22 mouse cellular contexts compared by ENCODE assay signal in genomic region chr13:45715583-45716180, GRCm38 (mm10).
DNase-seq lines count a peak whose midpoint lies in the region; ATAC-seq and TF ChIP-seq lines count a peak whose summit lies in the region.
"Had no signal": no experiment of that assay in that cellular context is flagged by ENCODE, and none has a peak within 500 bp of the region (broad histone marks: within the 10 kb centered on the region; RNA-seq: fewer than 3 reads in every experiment).

No protein-coding gene starts in this region.

- H3K4me2 ChIP-seq in lung, embryonic 16.5 days (ENCODE audit: low read depth, low read length) = no peak overlapping the region
- H3K4me2 ChIP-seq: embryonic facial prominence, embryonic 12.5 days; heart, embryonic 13.5 days; hindbrain, embryonic 12.5 days; limb, embryonic 13.5 days; liver, embryonic 11.5 days had no signal

- peaks cover 3% of the 10 kb centered on the region; the same call in 1 of the 2 replicates for H3K36me3 ChIP-seq in lung, embryonic 16.5 days (ENCODE audit: control insufficient read depth, insufficient read depth, low read length)
- H3K36me3 ChIP-seq: embryonic facial prominence, embryonic 12.5 days; forebrain, embryonic 10.5 days; heart, embryonic 13.5 days; hindbrain, embryonic 12.5 days; limb, embryonic 13.5 days had no signal

- H3K27me3 ChIP-seq in lung, embryonic 16.5 days (ENCODE audit: control insufficient read depth, insufficient read depth, low read depth, low read length) = no peaks in the 10 kb centered on the region
- H3K27me3 ChIP-seq: embryonic facial prominence, embryonic 12.5 days; heart, embryonic 13.5 days; hindbrain, embryonic 12.5 days; limb, embryonic 13.5 days had no signal

- no peaks in the 10 kb centered on the region for H3K9me3 ChIP-seq in lung, embryonic 16.5 days (ENCODE audit: control insufficient read depth, low read length)
- H3K9me3 ChIP-seq: embryonic facial prominence, embryonic 12.5 days; forebrain, embryonic 10.5 days; heart, embryonic 13.5 days; hindbrain, embryonic 12.5 days; limb, embryonic 13.5 days had no signal

- no peak for TF ChIP-seq CTCF in embryonic fibroblast, embryonic 13.5 days (IDR thresholded peaks at IDR 0.05; ENCODE audit: borderline replicate concordance, insufficient read depth, low read length)

- WGBS in lung, embryonic 16.5 days = 31% methylated on average over 7 of the region's 7 CpGs

- H3K27ac ChIP-seq in lung, embryonic 16.5 days (ENCODE audit: low read length) = peak overlapping the region; percentile 31; the same call in 1 of the 2 replicates
- 0 out of 2 replicates have a peak overlapping the region, but pooled peaks have one; percentile 19 for H3K27ac ChIP-seq in embryonic fibroblast, embryonic 13.5 days (ENCODE audit: insufficient read depth, low read length)
- H3K27ac ChIP-seq: embryonic facial prominence, embryonic 12.5 days; forebrain, embryonic 10.5 days; heart, embryonic 13.5 days; hindbrain, embryonic 12.5 days; hindbrain, postnatal 0 days; limb, embryonic 13.5 days; macrophage had no signal

- no peak for TF ChIP-seq POLR2A in embryonic fibroblast, embryonic 13.5 days (IDR thresholded peaks at IDR 0.05; ENCODE audit: low read depth, low read length)

- no peak overlapping the region for H3K9ac ChIP-seq in lung, embryonic 16.5 days (ENCODE audit: low read length)
- H3K9ac ChIP-seq: embryonic facial prominence, embryonic 12.5 days; heart, embryonic 13.5 days; hindbrain, embryonic 12.5 days; limb, embryonic 13.5 days had no signal

- DNase-seq in cerebellum, adult 18-20 months = peak; percentile 22 to 44
- DNase-seq in cerebellum, adult 11 months = no peak
- DNase-seq in heart, adult 11 months = peak; percentile 42
- DNase-seq in heart, postnatal 4 days = no peak
- no peak for DNase-seq in lung, postnatal 4 days
- DNase-seq: adrenal gland, postnatal 25 days; embryo, embryonic 11 days; kidney, postnatal 25 days; midbrain, embryonic 14.5 days had no signal

- H3K4me3 ChIP-seq in lung, embryonic 16.5 days (ENCODE audit: low read length) = no peak overlapping the region
- no peak overlapping the region for H3K4me3 ChIP-seq in embryonic fibroblast, embryonic 13.5 days (ENCODE audit: insufficient read depth, low read length)
- H3K4me3 ChIP-seq: embryonic facial prominence, embryonic 12.5 days; forebrain, embryonic 10.5 days; heart, embryonic 13.5 days; hindbrain, embryonic 12.5 days; limb, embryonic 13.5 days had no signal

- H3K4me1 ChIP-seq in lung, embryonic 16.5 days (replicated peaks; ENCODE audit: control insufficient read depth, insufficient read depth, low read length) = peaks cover 14% of the 10 kb centered on the region
- H3K4me1 ChIP-seq in embryonic fibroblast, embryonic 13.5 days (ENCODE audit: control insufficient read depth, insufficient read depth, low read length) = peaks cover 11% of the 10 kb centered on the region
- H3K4me1 ChIP-seq: hindbrain, embryonic 12.5 days had no signal

- ATAC-seq in lung, embryonic 16.5 days (ENCODE audit: low read depth) = peak; percentile 67; the same call in 1 of the 2 replicates
- no peak for ATAC-seq in inflammation-experienced regulatory T-cells, adult 6 months
- ATAC-seq: forebrain, embryonic 16.5 days; hindbrain, postnatal 0 days; intestine, postnatal 0 days had no signal

Comparison
In these comparisons a context has a peak if more than half of its experiments do, and no peak if none do; other contexts are left out.
1. DNase-seq: peak in cerebellum, adult 18-20 months (2 of 2) and heart, adult 11 months (single experiment); none in cerebellum, adult 11 months (single experiment), heart, postnatal 4 days (single experiment) and lung, postnatal 4 days (0 of 2).